Mouse (Mus musculus) embryo, embryonic 10 days (tissue): ENCODE results near the gene Coro1b.

ENCODE experiments used
- DNase-seq: peaks from one replicate; pipeline ENCODE4 v3.0.0-alpha.2; 2015; ENCODE audit warnings: low spot score

The Coro1b gene

DNA sequence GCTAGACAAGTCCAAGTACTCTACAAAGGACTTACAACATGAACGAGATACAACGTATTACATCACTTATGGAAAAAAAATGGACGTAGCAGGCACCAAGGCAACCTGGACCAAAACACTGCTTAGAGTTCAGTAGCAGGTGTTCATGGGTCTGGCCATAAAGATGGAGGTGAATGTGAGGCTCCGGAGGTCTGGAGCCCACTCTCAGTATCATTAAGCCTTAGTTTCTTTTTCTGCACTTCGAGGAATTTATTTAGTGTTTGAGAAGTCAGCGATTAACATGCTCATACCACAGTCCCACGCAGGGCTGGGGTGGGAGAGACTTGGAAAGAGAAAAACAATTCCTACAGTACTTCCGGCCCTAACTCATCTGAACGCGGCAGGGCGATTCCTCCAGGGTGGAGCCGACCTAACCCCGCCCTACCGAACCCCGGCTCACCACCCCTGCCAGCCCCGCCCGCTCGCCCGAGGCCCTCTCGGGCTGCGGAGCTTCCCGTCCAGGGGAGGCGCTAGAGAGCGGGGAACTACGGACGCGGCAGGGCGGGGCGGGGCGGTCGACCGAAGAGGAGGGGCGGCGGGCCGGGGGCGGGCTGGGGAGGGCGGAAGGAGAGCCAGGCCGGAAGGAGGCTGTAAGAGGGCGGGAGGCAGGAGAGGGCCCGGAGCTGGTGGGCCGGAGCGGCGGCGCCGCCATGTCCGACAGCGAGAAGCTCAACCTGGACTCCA lies 43.3 kb downstream of the Coro1b start, which contains the start of gene Ppp1ca:
TSS of gene Ppp1ca (plus strand) at position 538 of the 723 bp plus-strand sequence.
- DNase-seq, result peak; percentile 93

DNA sequence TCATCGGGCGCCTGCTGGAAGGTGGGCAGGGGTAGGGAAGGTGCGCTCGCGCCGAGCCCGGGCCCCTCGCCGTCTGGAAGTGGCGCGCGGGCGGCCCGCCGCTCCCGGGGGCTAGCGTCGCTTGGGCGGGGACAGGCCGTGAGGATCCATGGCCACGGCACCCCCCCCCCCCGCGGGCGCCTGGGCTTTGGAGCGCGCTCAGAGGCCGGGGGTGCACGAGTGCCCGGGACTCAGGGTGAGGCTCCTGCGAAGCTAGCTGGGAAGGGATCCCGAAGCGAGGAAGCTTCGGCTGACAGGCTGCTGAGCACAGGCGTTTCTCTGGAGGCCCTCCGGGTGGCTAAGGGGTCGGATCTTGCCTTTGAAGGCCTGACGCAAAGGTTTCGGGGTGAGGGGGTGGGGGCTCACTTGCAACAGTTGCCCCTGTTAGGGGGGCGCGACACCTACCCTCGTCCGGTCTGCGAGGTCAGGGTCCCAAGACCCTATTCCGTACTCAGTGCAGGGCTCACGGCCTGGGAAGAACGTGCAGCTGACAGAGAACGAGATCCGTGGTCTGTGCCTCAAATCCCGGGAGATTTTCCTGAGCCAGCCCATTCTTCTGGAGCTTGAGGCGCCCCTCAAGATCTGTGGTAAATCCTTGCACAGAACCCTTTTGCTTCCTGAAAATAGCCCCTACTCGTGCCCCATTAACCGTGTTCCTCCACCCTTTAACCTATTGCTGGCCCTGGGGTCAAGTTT lies 44.0 kb downstream of the Coro1b start:
- peak; percentile 31 for DNase-seq

DNA sequence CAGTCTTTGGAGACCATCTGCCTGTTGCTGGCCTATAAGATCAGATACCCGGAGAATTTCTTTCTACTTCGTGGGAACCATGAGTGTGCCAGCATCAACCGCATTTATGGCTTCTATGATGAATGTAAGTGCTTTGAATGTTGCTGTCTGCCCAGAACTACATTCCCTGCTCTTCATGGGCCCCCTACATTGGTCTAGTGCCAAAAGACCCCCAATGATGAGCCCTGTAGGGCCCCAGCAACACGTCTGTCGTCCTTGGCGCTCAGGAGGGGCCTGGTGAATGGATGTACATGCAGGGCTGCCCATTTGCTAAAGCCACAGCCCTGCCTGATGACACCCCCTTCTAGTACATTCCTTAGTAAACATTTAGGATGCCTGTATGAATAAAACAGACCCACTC lies 44.7 kb downstream of the Coro1b start:
- no peak for DNase-seq

DNA sequence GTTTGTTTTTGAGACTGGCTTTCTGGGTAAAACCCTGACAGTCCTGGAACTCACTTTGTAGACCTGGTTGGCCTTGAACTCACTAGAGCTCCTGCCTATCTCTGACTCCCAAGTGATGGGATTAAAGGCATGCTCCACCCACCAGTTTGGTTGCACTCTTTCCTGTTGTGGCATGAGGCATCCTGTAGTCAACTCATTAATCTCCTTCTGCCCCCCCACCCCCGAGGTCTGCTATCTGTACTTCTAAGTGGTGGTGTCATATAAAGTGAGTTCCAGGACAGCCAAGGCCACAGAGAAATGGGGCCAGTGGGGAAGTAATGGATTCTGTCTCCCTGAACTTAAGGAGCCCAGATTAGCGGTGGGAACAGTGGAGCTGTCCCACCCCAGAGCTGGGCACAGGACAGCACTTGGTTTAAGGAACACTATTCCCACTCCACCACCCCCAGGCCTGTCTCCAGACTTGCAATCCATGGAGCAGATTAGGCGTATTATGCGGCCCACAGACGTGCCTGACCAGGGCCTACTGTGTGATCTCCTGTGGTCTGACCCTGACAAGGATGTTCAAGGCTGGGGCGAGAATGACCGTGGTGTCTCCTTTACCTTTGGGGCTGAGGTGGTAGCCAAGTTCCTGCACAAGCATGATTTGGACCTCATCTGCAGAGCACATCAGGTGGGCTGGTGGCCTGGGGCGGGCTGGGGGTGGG lies 45.8 kb downstream of the Coro1b start:
- no peak for DNase-seq

DNA sequence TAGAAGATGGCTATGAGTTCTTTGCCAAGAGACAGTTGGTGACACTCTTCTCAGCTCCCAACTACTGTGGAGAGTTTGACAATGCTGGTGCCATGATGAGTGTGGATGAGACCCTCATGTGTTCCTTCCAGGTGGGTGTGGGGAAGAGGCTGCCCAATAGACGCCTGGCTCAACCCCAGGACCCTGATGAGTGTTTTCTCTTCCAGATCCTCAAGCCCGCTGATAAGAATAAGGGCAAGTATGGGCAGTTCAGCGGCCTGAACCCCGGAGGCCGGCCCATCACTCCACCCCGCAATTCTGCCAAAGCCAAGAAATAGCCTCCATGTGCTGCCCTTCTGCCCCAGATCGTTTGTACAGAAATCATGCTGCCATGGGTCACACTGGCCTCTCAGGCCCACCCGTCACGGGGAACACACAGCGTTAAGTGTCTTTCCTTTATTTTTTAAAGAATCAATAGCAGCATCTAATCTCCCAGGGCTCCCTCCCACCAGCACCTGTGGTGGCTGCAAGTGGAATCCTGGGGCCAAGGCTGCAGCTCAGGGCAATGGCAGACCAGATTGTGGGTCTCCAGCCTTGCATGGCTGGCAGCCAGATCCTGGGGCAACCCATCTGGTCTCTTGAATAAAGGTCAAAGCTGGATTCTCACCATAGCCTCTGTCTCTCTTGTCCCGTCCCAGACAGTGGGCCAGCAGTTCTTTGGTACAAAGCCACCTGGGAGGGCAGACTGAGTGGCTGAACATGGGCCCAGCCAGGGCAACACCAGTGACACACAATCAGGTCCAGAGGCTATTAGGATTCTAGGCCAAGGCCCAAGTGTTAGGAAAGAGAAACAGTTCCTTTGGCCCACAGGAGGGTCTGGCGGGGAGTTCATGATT lies 46.6 kb downstream of the Coro1b start:
- DNase-seq, result no peak

DNA sequence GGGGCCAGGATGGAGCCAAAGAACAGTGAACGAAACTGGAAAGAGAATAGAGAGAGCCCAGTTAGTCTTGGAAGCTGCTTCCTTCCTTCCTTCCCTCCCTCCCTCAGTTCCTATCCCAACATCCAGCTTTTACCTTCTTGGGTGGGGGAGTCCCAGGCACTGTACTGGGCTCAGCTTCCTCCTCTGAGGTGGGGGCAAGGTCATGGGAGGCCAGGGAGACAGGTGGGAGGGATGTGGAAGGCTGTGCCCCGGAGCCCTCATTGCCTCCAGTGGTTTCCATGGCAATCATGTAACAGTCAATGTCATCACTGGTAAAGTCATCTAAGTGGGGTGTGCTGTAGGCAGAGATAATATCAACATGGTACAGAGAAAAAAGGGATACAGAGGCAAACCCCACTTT lies 47.6 kb downstream of the Coro1b start:
- no peak for DNase-seq

DNA sequence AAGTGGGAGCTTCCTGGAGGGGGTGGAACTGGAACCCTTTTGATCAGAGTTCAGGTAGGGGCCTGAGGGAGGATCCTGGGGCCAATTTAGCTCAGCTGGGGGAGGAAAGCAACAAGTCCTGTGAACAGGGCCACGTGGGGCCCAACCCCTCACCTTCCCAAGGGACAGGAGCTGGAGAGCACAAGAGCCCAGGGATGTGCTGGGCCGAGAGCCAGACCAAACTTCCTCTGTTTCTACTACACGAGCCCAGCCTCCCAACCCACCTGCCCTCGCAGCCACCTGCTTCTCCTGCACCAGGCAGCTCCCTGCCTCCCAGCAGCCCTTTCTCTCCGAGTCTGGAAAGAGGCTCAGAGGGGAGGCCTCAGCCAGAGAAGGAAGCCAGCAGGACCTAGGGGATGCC lies 48.1 kb downstream of the Coro1b start:
- no peak for DNase-seq

DNA sequence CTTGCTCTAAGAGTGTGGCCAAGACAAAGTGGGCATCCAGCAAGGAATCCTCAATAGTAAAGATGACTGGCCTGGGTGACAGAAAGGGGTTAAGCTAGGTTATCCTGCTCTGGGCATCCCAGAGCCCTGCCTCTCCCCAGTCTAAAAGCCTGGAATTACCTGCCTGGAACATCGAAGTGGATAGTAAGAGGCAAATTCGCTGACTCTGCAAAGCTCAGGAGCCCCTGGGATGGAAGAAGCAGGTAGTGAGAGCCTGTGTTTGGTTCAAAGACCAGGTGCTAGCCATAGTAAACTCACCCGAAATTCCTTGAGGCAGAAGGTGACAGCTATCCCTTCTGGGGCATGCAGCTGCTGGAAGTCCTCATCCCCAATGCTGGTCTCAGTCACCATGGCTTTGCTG lies 48.8 kb downstream of the Coro1b start:
- no peak for DNase-seq

DNA sequence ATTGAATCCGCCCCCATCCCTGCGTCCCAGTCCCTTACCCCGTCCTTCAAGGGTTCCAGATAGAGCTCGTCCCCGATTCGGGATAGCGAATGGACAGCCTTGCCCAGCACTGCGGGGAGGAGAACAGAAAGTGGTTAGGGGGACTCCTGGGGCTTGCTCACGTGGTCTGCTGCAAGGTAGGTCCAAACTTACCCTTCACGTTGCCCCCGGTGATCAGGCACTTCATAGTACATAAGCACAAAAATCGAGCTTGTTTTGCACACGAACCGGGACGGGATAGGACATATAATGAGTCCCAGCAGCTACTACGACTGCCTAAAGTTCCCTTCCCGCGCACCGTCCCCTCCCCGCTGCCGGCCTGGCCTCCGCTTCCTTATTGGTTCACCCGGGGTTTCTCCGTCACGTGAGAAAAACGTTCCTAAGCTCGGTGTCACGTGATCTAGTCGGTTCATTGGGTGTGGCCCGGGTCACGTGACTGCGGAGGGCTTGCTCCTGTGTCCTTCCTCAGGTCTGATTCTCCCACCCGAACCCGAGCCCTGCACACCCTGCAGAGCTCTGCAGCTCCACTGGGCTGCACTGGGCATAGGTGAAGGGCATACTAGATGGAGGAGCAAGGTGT lies 53.0 kb downstream of the Coro1b start, which contains the start of gene Rad9a:
TSS of gene Rad9a (minus strand) at position 372 of the 619 bp plus-strand sequence.
- peak; percentile 100 for DNase-seq

DNA sequence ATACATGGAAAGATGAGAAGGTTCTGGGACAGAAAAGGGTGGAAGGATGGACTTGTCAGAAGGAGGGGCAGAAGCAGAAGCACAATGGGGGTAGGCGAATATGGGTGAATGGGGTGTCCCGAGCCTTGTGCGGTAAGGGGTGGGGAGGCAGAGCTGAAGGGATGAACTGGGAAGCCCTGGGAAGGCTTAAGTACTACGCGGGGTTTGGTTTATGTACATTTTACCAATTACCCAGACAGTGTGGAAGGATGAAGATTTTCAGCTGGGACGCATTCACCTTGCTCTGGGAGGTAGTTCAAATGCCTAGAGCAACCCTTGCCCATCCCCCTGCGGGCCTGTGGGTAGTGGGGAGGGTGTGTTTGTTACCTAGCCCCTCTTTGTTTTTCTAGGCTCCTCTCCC lies 53.7 kb downstream of the Coro1b start:
- no peak for DNase-seq

DNA sequence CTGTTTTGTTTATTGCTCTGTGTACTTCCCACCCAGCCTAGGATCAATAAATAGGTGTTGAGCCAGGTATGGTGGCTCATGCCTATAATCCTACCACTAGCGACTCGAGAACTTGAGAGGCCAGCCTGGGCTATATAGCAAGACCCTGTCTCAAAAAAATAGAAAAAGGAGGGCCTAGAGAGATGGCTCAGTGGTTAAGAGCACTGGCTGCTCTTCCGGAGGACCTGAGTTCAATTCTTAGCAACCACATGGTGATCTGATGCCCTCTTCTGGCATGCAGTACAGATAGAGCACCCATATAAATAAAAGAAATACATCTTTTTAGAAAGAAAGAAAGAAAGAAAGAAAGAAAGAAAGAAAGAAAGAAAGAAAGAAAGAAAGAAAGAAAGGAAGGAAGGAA lies 54.7 kb downstream of the Coro1b start:
- no peak for DNase-seq
